Comparison of ENCODE assay signal across 27 mouse cellular contexts in genomic region chr7:127705706-127706105, GRCm38 (mm10). TPM values are rescaled to one million over a fixed set of nuclear protein-coding genes. Genes with fewer than 3 reads are reported as not detected.
DNase-seq lines count a peak whose midpoint lies in the region; ATAC-seq and TF ChIP-seq lines count a peak whose summit lies in the region.
"Had no signal": no experiment of that assay in that cellular context is flagged by ENCODE, and none has a peak within 500 bp of the region (broad histone marks: within the 10 kb centered on the region; RNA-seq: fewer than 3 reads in every experiment).

No protein-coding gene starts in this region.

- H3K9me3 ChIP-seq in forebrain, postnatal 0 days (ENCODE audit: low read length), result no peaks in the 10 kb centered on the region
- no peaks in the 10 kb centered on the region for H3K9me3 ChIP-seq in forebrain, embryonic 10.5 days
- no peaks in the 10 kb centered on the region for H3K9me3 ChIP-seq in limb, embryonic 10.5 days (replicated peaks)
- H3K9me3 ChIP-seq: embryonic facial prominence, embryonic 13.5 days; G1E; hindbrain, embryonic 10.5 days; intestine, embryonic 15.5 days; limb, embryonic 15.5 days; liver, embryonic 15.5 days; midbrain, embryonic 13.5 days; neural tube, embryonic 13.5 days; stomach, embryonic 15.5 days had no signal

- H3K36me3 ChIP-seq in forebrain, postnatal 0 days (ENCODE audit: insufficient read depth), result peaks cover 37% of the 10 kb centered on the region
- H3K36me3 ChIP-seq in forebrain, embryonic 10.5 days (replicated peaks), result peaks cover 58% of the 10 kb centered on the region
- H3K36me3 ChIP-seq in limb, embryonic 10.5 days, result peaks cover 64% of the 10 kb centered on the region

- ATAC-seq in forebrain, postnatal 0 days, result no peak
- ATAC-seq: intestine, embryonic 15.5 days; midbrain, embryonic 13.5 days had no signal

- H3K27ac ChIP-seq in forebrain, postnatal 0 days (ENCODE audit: low read depth, low read length), result no peak overlapping the region
- H3K27ac ChIP-seq in forebrain, embryonic 10.5 days, result no peak overlapping the region
- 0 out of 2 replicates have a peak overlapping the region, but pooled peaks have one; percentile 6 for H3K27ac ChIP-seq in limb, embryonic 10.5 days
- H3K27ac ChIP-seq: embryonic facial prominence, embryonic 13.5 days; hindbrain, embryonic 10.5 days; intestine, embryonic 15.5 days; limb, embryonic 15.5 days; liver, embryonic 15.5 days; midbrain, embryonic 13.5 days; neural tube, embryonic 13.5 days; stomach, embryonic 15.5 days had no signal

- H3K27me3 ChIP-seq in forebrain, postnatal 0 days (ENCODE audit: insufficient read depth, low read length), result no peaks in the 10 kb centered on the region
- no peaks in the 10 kb centered on the region for H3K27me3 ChIP-seq in forebrain, embryonic 10.5 days (ENCODE audit: poor library complexity, severe bottlenecking)
- no peaks in the 10 kb centered on the region for H3K27me3 ChIP-seq in limb, embryonic 10.5 days (ENCODE audit: low read depth, poor library complexity, severe bottlenecking)
- H3K27me3 ChIP-seq: embryonic facial prominence, embryonic 13.5 days; intestine, embryonic 15.5 days; limb, embryonic 15.5 days; liver, embryonic 15.5 days; midbrain, embryonic 13.5 days; neural tube, embryonic 13.5 days; stomach, embryonic 15.5 days had no signal

- no peak for TF ChIP-seq CTCF in forebrain, postnatal 0 days (IDR thresholded peaks at IDR 0.05; ENCODE audit: low read depth)

- H3K4me2 ChIP-seq in forebrain, postnatal 0 days (ENCODE audit: low read depth), result no peak overlapping the region
- H3K4me2 ChIP-seq: embryonic facial prominence, embryonic 13.5 days; intestine, embryonic 15.5 days; limb, embryonic 15.5 days; liver, embryonic 15.5 days; midbrain, embryonic 13.5 days; neural tube, embryonic 13.5 days; stomach, embryonic 15.5 days had no signal

- no peak overlapping the region for H3K4me3 ChIP-seq in forebrain, postnatal 0 days (ENCODE audit: low read depth, low read length)
- no peak overlapping the region for H3K4me3 ChIP-seq in forebrain, embryonic 10.5 days
- no peak overlapping the region for H3K4me3 ChIP-seq in limb, embryonic 10.5 days
- H3K4me3 ChIP-seq: embryonic facial prominence, embryonic 13.5 days; hindbrain, embryonic 10.5 days; intestine, embryonic 15.5 days; limb, embryonic 15.5 days; liver, embryonic 15.5 days; midbrain, embryonic 13.5 days; neural tube, embryonic 13.5 days; stomach, embryonic 15.5 days had no signal

- intact Hi-C loops in left cerebral cortex, postnatal 4 days (cut with DNase I), result no loop called here

- WGBS in forebrain, postnatal 0 days, result 52% methylated on average over 4 of the region's 4 CpGs
- WGBS in forebrain, embryonic 10.5 days, result 76% methylated on average over 4 of the region's 4 CpGs
- 81% methylated on average over 4 of the region's 4 CpGs for WGBS in limb, embryonic 10.5 days

- 0 out of 2 replicates have a peak, but pooled peaks cover 8% of the 10 kb centered on the region for H3K4me1 ChIP-seq in forebrain, postnatal 0 days (ENCODE audit: insufficient read depth)
- H3K4me1 ChIP-seq in forebrain, embryonic 10.5 days, result peaks cover 30% of the 10 kb centered on the region
- H3K4me1 ChIP-seq in limb, embryonic 10.5 days, result peaks cover 32% of the 10 kb centered on the region

- DNase-seq in forebrain, postnatal 0 days, result peak; percentile 52
- no peak for DNase-seq in forebrain, embryonic 10.5 days (ENCODE audit: extremely low spot score, low spot score)
- peak; percentile 43 for DNase-seq in left cerebral cortex, postnatal 4 days
- DNase-seq in left cerebral cortex, adult 11 months (ENCODE audit: low spot score), result no peak
- DNase-seq in cerebellum, adult 9-10 months, result peak; percentile 88
- DNase-seq in limb, embryonic 10.5 days (ENCODE audit: low spot score), result no peak
- no peak for DNase-seq in kidney, postnatal 25 days
- no peak for DNase-seq in layer of hippocampus, postnatal 25 days (ENCODE audit: extremely low spot score in 1 of 2, low spot score in 1 of 2)
- DNase-seq: adrenal gland, postnatal 25 days; kidney, adult 9 months; right cerebral cortex, postnatal 14 days; thymus, adult 2 months had no signal

- 0 out of 2 replicates have a peak overlapping the region, but pooled peaks have one; percentile 6 for H3K9ac ChIP-seq in forebrain, postnatal 0 days
- H3K9ac ChIP-seq: embryonic facial prominence, embryonic 13.5 days; intestine, embryonic 15.5 days; limb, embryonic 15.5 days; liver, embryonic 15.5 days; midbrain, embryonic 13.5 days; neural tube, embryonic 13.5 days; stomach, embryonic 15.5 days had no signal

RNA-seq across cellular contexts. Expression of gene Bcl7c, which starts 3.0 kb away (rescaled TPM):
- total RNA-seq in forebrain, postnatal 0 days (2014; rRNA removed), result 93.1 and 102 TPM in 2 replicates
- 43.9 and 47.5 TPM in 2 replicates for polyA plus RNA-seq in forebrain, postnatal 0 days (2015; fragmentation: Nextera tagmentation; extraction: Ambion mirVana)
- 44.5 and 50.4 TPM in 2 replicates for polyA plus RNA-seq in forebrain, embryonic 10.5 days (2016; fragmentation: Nextera tagmentation; extraction: Ambion mirVana)
- 10 to 100 TPM; 87.2 to 94.3 TPM for total RNA-seq in left cerebral cortex, postnatal 4 days (2021)
- 77.9 and 79.5 TPM in 2 replicates for polyA plus RNA-seq in limb, embryonic 10.5 days (2016; fragmentation: Nextera tagmentation; extraction: Ambion mirVana)
- total RNA-seq in layer of hippocampus, postnatal 25 days (2021), result 10 to 100 TPM; 24.0 to 25.7 TPM

RNA-seq across cellular contexts. Expression of gene Ctf1, which starts 6.8 kb away (rescaled TPM):
- 6.5 and 6.6 TPM in 2 replicates for total RNA-seq in forebrain, postnatal 0 days (2014; rRNA removed)
- polyA plus RNA-seq in forebrain, postnatal 0 days (2015; fragmentation: Nextera tagmentation; extraction: Ambion mirVana), result 3.8 and 4.3 TPM in 2 replicates
- polyA plus RNA-seq in forebrain, embryonic 10.5 days (2016; fragmentation: Nextera tagmentation; extraction: Ambion mirVana), result 5.9 and 6.0 TPM in 2 replicates
- 1 to 10 TPM; 5.3 to 6.5 TPM for total RNA-seq in left cerebral cortex, postnatal 4 days (2021)
- polyA plus RNA-seq in limb, embryonic 10.5 days (2016; fragmentation: Nextera tagmentation; extraction: Ambion mirVana), result 11.1 and 14.2 TPM in 2 replicates
- total RNA-seq in layer of hippocampus, postnatal 25 days (2021), result 1 to 10 TPM; 2.4 TPM

RNA-seq across cellular contexts. Expression of gene Ctf2, which starts 26.3 kb away (rescaled TPM):
- not detected in 2 replicates for total RNA-seq in forebrain, postnatal 0 days (2014; rRNA removed)
- not detected in 2 replicates for polyA plus RNA-seq in forebrain, postnatal 0 days (2015; fragmentation: Nextera tagmentation; extraction: Ambion mirVana)
- polyA plus RNA-seq in forebrain, embryonic 10.5 days (2016; fragmentation: Nextera tagmentation; extraction: Ambion mirVana), result 0.33 and 0.39 TPM in 2 replicates
- not detected for total RNA-seq in left cerebral cortex, postnatal 4 days (2021)
- polyA plus RNA-seq in limb, embryonic 10.5 days (2016; fragmentation: Nextera tagmentation; extraction: Ambion mirVana), result 0.28 and 0.73 TPM in 2 replicates
- total RNA-seq in layer of hippocampus, postnatal 25 days (2021), result not detected
- total RNA-seq: adrenal gland, postnatal 25 days; gastrocnemius, adult 8-10 months; heart, adult 8-10 months; layer of hippocampus, postnatal 14 days; left cerebral cortex, postnatal 14 days had no signal
- polyA plus RNA-seq: G1E; heart, postnatal 0 days; neural tube, embryonic 13.5 days; spleen, adult 2 months; thymus, adult 2 months had no signal

RNA-seq across cellular contexts. Expression of gene Fbxl19, which starts 38.6 kb away (rescaled TPM):
- 162 and 178 TPM in 2 replicates for total RNA-seq in forebrain, postnatal 0 days (2014; rRNA removed)
- polyA plus RNA-seq in forebrain, postnatal 0 days (2015; fragmentation: Nextera tagmentation; extraction: Ambion mirVana), result 6.9 and 7.9 TPM in 2 replicates
- polyA plus RNA-seq in forebrain, embryonic 10.5 days (2016; fragmentation: Nextera tagmentation; extraction: Ambion mirVana), result 7.6 and 8.2 TPM in 2 replicates
- 100 to 1,000 TPM; 143 to 148 TPM for total RNA-seq in left cerebral cortex, postnatal 4 days (2021)
- polyA plus RNA-seq in limb, embryonic 10.5 days (2016; fragmentation: Nextera tagmentation; extraction: Ambion mirVana), result 9.4 and 10.8 TPM in 2 replicates
- total RNA-seq in layer of hippocampus, postnatal 25 days (2021), result 10 to 100 TPM; 63.4 to 66.7 TPM

Comparison
In these comparisons a context has a peak if more than half of its experiments do, and no peak if none do; other contexts are left out.
1. DNase-seq: peak in forebrain, postnatal 0 days (single experiment), left cerebral cortex, postnatal 4 days (single experiment) and cerebellum, adult 9-10 months (single experiment); none in forebrain, embryonic 10.5 days (single experiment), left cerebral cortex, adult 11 months (single experiment), limb, embryonic 10.5 days (single experiment), kidney, postnatal 25 days (0 of 2) and layer of hippocampus, postnatal 25 days (0 of 2).